Mouse (Mus musculus) frontal cortex, adult 2 months (tissue): ENCODE data around the gene Cux1. TPM values are rescaled to one million over a fixed set of nuclear protein-coding genes. Genes with fewer than 3 reads are reported as not detected.

ENCODE experiments used
- DNase-seq, 2 experiments: peaks; one replicate each; pipeline ENCODE4 v3.0.0; 2022; ENCODE audit warnings: low spot score in 1 of 2; ENCODE audit errors: extremely low spot score in 1 of 2
- polyA plus RNA-seq: library from polyadenylated mRNA; depleted of rRNA; stranded (reverse); fragments of >200 nt; gene quantifications from 2 replicates; pipeline ENCODE4 v1.2.3, GENCODE M21; 2012; rRNA removed

The Cux1 gene
- polyA plus RNA-seq = 65.0 and 67.9 TPM in 2 replicates

GRCm38 (mm10) chr5:136567176-136568025 lies at the start of gene Cux1:
Gene Cux1, minus strand, starts transcription at chr5:136567490.
- peak; percentile 50 to 80 for DNase-seq

DNA sequence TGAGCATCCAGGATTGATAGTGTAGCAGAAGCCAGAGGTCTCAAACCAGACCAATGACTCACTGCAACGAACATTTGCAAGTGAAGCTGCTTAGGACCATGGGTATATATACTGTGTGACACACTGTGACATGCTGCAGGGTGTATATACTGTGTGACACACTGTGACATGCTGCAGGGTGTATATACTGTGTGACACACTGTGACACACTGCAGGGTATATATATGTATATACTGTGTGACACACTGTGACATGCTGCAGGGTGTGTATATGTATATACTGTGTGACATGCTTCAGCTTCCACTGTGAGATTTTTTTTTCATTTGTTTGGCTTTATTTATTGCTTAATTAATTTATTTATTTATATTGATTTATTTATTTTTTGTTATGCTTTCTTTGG lies 45.1 kb upstream of the Cux1 start:
- no peak for DNase-seq

DNA sequence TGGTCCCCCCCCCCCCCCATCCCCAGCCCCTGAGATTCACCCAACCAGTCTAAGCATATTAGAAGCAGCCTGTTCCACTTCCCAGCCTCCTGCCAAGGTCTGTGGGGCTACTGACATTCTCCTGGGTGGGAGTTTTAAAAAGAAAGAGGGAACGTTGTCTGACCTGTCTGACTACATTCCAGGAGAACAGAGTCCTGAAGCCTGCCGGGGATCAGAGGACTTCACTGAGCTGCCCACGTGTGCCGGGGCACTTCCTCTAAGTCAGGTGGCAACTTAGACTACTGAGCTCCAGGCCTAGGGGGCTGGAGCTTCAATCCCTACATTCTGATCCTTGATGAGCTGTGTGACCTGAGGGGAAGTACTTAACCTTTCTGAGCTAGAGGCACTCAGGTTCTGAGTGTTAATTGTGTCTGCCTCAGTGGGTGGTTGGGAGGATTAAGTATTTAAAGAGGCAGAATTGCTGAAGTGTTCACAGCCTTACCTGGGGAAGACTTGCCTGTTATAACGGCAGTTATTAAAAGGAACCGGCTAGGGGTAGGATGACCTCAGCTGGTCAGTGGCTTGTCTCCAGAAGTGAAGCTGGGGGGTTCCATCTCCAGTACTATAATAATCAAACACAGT lies 41.6 kb upstream of the Cux1 start:
- no peak for DNase-seq

DNA sequence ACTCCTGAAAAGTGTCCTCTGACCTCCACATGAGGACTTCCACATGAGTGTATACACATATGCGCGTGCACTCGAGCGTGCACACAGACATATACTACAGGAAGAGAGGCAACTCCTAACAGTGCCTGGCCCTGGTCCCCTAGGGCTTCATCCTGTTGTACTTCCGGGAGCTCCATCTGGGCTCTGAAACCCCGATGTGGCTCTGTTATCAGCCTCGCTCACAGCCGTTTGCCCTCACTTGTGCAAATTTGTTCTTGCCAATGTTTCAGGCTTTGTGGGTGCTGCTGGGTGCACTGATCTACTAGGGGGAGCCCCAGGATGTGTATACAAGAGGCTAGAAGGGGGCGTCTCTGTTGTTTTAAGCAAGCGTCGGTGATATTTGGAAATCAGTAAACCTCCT lies 37.9 kb upstream of the Cux1 start:
- DNase-seq = no peak

- peak; percentile 34 to 64 for DNase-seq
Observed at GRCm38 (mm10) chr5:136603176-136603964, 36.1 kb upstream of the Cux1 start.

- no peak for DNase-seq
Observed at GRCm38 (mm10) chr5:136600511-136600910, 33.2 kb upstream of the Cux1 start.

DNA sequence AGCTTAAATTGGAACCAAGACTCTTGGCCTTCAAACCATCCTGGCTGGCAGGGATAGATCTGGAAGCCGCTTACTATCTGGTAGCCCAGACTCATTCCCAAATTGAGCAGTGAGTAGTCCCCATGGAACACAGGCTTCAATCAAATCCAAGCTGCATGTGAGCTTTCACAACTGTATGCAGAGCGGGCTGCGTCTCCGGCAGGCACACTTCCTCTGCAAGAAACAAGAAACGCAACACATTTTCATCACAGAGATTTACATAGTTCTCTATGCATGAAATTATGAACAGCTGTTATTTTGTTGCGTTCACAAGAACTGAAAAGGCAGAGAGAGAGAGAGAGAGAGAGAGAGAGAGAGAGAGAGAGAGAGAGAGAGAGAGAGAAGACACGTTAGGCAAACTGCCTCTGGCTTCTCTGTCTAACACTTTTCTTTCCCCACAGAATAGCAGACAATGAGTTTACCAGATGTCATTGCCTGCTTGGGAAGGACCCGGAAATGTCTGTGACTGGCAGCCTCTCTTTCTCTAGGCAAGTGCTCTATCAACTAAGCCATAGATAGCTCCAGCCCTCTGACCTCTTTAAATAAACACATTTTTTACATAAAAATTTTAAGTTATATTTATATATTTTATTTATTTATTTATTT lies 27.7 kb upstream of the Cux1 start:
- DNase-seq = peak in 1 of 2 experiments; percentile 10

GRCm38 (mm10) chr5:136591816-136592499 lies 24.7 kb upstream of the Cux1 start:
- no peak for DNase-seq

DNA sequence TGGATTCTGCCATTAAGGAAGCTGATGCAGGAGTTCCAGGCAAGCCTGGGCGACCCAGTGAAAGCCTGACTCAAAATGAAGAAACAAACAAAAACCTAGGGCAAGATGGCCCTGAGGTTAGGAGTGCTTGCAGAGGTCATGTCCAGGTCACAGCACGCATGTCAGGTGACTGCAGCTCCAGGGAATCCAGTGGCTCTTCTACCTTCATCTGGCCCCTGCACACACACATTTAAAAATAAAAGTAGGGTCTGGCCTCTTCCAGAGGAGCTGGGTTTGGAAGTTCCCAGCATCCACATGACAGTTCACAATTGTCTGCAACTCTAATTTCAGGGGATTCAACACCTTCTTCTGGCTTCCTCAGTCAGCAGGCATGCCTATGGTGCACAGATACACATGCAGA lies 21.7 kb upstream of the Cux1 start:
- no peak for DNase-seq

- DNase-seq = no peak
Observed at GRCm38 (mm10) chr5:136588471-136588870, 21.2 kb upstream of the Cux1 start.

- no peak for DNase-seq
Observed at GRCm38 (mm10) chr5:136584676-136585285, 17.5 kb upstream of the Cux1 start.

GRCm38 (mm10) chr5:136583666-136584464 lies 16.6 kb upstream of the Cux1 start:
- DNase-seq = no peak

DNA sequence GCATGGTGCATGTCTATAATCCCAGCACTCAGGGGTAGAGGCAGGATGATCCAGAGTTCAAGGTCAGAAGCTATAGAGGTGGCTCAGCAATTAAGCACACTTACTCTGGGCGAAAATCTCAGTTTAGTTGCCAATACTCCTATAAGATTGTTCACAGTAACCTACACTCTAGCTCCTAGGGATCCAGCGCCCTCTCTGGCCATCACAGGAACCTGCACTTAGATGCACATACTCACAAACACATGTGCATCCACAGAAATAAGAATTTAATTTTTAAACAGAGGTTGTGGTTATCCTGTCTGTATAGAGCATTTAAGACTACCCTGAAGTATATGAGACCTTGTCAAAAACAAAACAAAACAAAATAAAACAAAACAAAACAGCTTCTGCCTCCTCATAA lies 16.0 kb upstream of the Cux1 start:
- DNase-seq = no peak

DNA sequence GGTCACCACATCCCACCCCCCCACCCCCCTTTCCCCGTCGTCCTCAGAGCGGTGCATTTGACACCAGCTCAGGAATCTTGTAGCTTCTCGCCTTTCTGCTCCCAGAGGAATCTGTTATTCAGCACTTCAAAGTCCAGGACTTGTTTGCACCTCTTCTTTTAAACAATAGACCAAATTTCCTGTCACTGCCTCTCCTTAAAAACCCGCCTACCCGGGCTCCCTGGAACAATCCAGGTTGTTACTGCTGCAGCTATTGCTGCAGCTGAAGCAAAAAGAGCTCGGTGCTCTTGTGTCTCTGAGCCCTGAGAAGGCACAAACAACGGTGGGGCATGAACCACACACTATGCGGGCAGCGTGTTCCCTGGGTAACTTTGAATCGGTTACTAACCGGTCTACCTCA lies 14.9 kb upstream of the Cux1 start:
- DNase-seq = no peak

DNA sequence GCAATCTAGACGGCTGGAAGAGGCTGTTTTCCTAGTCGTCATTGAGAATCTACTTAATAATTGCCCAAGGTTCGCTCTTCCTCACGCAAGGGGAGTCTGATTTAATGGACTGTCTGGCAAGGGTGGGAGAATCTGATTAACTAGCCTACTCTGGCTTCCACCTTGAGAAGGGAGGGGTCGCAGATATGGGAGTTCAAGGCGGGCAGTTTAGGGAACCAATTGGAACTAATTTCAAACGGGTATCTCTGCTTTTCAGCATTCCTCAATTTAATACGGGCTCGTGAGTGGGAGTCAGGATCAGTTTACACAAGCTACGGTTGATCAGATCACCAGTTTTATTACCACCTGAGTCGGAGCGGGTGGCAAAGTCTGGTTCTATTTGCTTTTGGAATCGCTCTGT lies 14.3 kb upstream of the Cux1 start:
- no peak for DNase-seq

GRCm38 (mm10) chr5:136581166-136581565 lies 13.9 kb upstream of the Cux1 start:
- DNase-seq = no peak

- no peak for DNase-seq
Observed at GRCm38 (mm10) chr5:136578201-136578600, 10.9 kb upstream of the Cux1 start.

- no peak for DNase-seq
Observed at GRCm38 (mm10) chr5:136570171-136570570, 2.9 kb upstream of the Cux1 start.

DNA sequence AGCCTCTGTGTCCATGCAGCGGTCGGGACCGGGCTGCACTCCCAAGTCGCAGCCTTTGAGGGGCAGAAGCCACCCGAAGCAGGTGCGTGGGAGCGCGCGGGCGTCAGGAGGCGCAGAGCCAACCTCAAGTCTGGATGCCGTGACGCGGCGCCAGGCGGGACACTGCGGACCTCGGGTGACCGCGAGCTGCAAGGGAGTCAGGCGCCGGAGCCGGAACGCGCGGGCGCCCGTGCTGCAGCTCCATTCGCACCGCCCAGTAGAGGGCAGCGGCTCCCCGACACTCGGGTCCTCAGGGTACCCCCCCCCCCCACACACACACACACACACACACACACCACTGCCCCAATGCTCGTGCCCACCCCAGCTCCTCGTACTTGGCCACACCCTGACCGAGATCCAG lies 1.5 kb upstream of the Cux1 start:
- peak in 1 of 2 experiments; percentile 66 for DNase-seq
